Mouse (Mus musculus): ENCODE results near the gene Eaf2. TPM values are rescaled to one million over a fixed set of nuclear protein-coding genes. Genes with fewer than 3 reads are reported as not detected.

The Eaf2 gene
- polyA plus RNA-seq (2014; fragmentation: Nextera tagmentation; extraction: Ambion mirVana) = 0.86 and 1.9 TPM in 2 replicates

GRCm38 (mm10) chr16:36874583-36875275 is at the start of gene Eaf2, which contains the start of gene Golgb1:
Gene Eaf2 (minus strand): TSS chr16:36875003.
Gene Golgb1 (plus strand): TSS chr16:36875140.
- peaks cover 5% of the 10 kb centered on the region for H3K36me3 ChIP-seq (ENCODE audit: control insufficient read depth, insufficient read depth, low read length)
- H3K4me1 ChIP-seq (ENCODE audit: control insufficient read depth, insufficient read depth, low read length) = peaks cover 10% of the 10 kb centered on the region; the same call in 1 of the 2 replicates
- H3K9ac ChIP-seq (ENCODE audit: low read length) = peak within 1 kb of the TSS; percentile 76
- DNase-seq (ENCODE audit: low spot score, missing footprints) (peak; percentile 99), ATAC-seq (ENCODE audit: low FRiP score) (peak; percentile 100)
- peak within 1 kb of the TSS; percentile 35; the same call in 1 of the 2 replicates for H3K27ac ChIP-seq (ENCODE audit: low read depth, low read length)
- H3K4me3 ChIP-seq (ENCODE audit: low read depth, low read length) = peak within 1 kb of the TSS; percentile 91
- H3K9me3 ChIP-seq (ENCODE audit: control insufficient read depth, low read length) = no peaks in the 10 kb centered on the region
- under 1% methylated on average over 43 of the region's 43 CpGs for whole genome bisulfite sequencing
- no peaks in the 10 kb centered on the region for H3K27me3 ChIP-seq (ENCODE audit: control insufficient read depth, insufficient read depth, low read length)
- H3K4me2 ChIP-seq = peak within 1 kb of the TSS; percentile 73

- peaks cover 13% of the 10 kb centered on the region; the same call in 1 of the 2 replicates for H3K36me3 ChIP-seq (ENCODE audit: control insufficient read depth, insufficient read depth, low read length)
- 96% methylated on average over 8 of the region's 8 CpGs for WGBS
Measured at GRCm38 (mm10) chr16:36924312-36924711, 49.5 kb upstream of the Eaf2 start.

GRCm38 (mm10) chr16:36921980-36922379 is 47.2 kb upstream of the Eaf2 start:
- peaks cover 13% of the 10 kb centered on the region; the same call in 1 of the 2 replicates for H3K36me3 ChIP-seq (ENCODE audit: control insufficient read depth, insufficient read depth, low read length)
- H3K9me3 ChIP-seq (ENCODE audit: control insufficient read depth, low read length) = no peaks in the 10 kb centered on the region
- no peaks in the 10 kb centered on the region for H3K4me1 ChIP-seq (ENCODE audit: control insufficient read depth, insufficient read depth, low read length)
- H3K9ac ChIP-seq (ENCODE audit: low read length) = no peak overlapping the region
- DNase-seq (ENCODE audit: low spot score, missing footprints) (no peak), ATAC-seq (ENCODE audit: low FRiP score) (no peak)
- WGBS = 88% methylated on average over 6 of the region's 6 CpGs
- no peaks in the 10 kb centered on the region for H3K27me3 ChIP-seq (ENCODE audit: control insufficient read depth, insufficient read depth, low read length)
- no peak overlapping the region for H3K4me3 ChIP-seq (ENCODE audit: low read depth, low read length)
- no peak overlapping the region for H3K4me2 ChIP-seq
- H3K27ac ChIP-seq (ENCODE audit: low read depth, low read length) = no peak overlapping the region

More at GRCm38 (mm10) chr16:36924312-36924711, 49.5 kb upstream of the Eaf2 start:
- H3K9ac ChIP-seq (ENCODE audit: low read length) = no peak overlapping the region
- H3K9me3 ChIP-seq (ENCODE audit: control insufficient read depth, low read length) = no peaks in the 10 kb centered on the region
- H3K4me2 ChIP-seq = no peak overlapping the region
- H3K27me3 ChIP-seq (ENCODE audit: control insufficient read depth, insufficient read depth, low read length) = no peaks in the 10 kb centered on the region
- ATAC-seq (ENCODE audit: low FRiP score) (no peak), DNase-seq (ENCODE audit: low spot score, missing footprints) (no peak)
- H3K27ac ChIP-seq (ENCODE audit: low read depth, low read length) = no peak overlapping the region
- H3K4me3 ChIP-seq (ENCODE audit: low read depth, low read length) = no peak overlapping the region
- H3K4me1 ChIP-seq (ENCODE audit: control insufficient read depth, insufficient read depth, low read length) = no peaks in the 10 kb centered on the region

GRCm38 (mm10) chr16:36921067-36921613 is 46.3 kb upstream of the Eaf2 start:
- H3K4me1 ChIP-seq (ENCODE audit: control insufficient read depth, insufficient read depth, low read length) = no peaks in the 10 kb centered on the region
- no peak overlapping the region for H3K9ac ChIP-seq (ENCODE audit: low read length)
- no peak overlapping the region for H3K4me3 ChIP-seq (ENCODE audit: low read depth, low read length)
- H3K27me3 ChIP-seq (ENCODE audit: control insufficient read depth, insufficient read depth, low read length) = no peaks in the 10 kb centered on the region
- no peaks in the 10 kb centered on the region for H3K9me3 ChIP-seq (ENCODE audit: control insufficient read depth, low read length)
- no peak overlapping the region for H3K4me2 ChIP-seq
- 89% methylated on average over 8 of the region's 8 CpGs for WGBS
- no peak overlapping the region for H3K27ac ChIP-seq (ENCODE audit: low read depth, low read length)
- peaks cover 10% of the 10 kb centered on the region; the same call in 1 of the 2 replicates for H3K36me3 ChIP-seq (ENCODE audit: control insufficient read depth, insufficient read depth, low read length)
- ATAC-seq (ENCODE audit: low FRiP score) (no peak), DNase-seq (ENCODE audit: low spot score, missing footprints) (no peak)

GRCm38 (mm10) chr16:36920410-36920809 is 45.6 kb upstream of the Eaf2 start:
- Histone ChIP-seq H3K9ac (ENCODE audit: low read length) (no peak overlapping the region), H3K36me3 (ENCODE audit: control insufficient read depth, insufficient read depth, low read length) (peaks cover 14% of the 10 kb centered on the region; the same call in 1 of the 2 replicates), H3K4me3 (ENCODE audit: low read depth, low read length) (no peak overlapping the region), H3K9me3 (ENCODE audit: control insufficient read depth, low read length) (no peaks in the 10 kb centered on the region), H3K4me1 (ENCODE audit: control insufficient read depth, insufficient read depth, low read length) (no peaks in the 10 kb centered on the region), H3K27me3 (ENCODE audit: control insufficient read depth, insufficient read depth, low read length) (no peaks in the 10 kb centered on the region), H3K27ac (ENCODE audit: low read depth, low read length) (no peak overlapping the region), H3K4me2 (no peak overlapping the region)
- WGBS = 86% methylated on average over 3 of the region's 3 CpGs
- no peak for DNase-seq (ENCODE audit: low spot score, missing footprints)
- no peak for ATAC-seq (ENCODE audit: low FRiP score)

GRCm38 (mm10) chr16:36918505-36918904 is 43.7 kb upstream of the Eaf2 start:
- no peak overlapping the region for H3K9ac ChIP-seq (ENCODE audit: low read length)
- ATAC-seq (ENCODE audit: low FRiP score) = no peak
- H3K36me3 ChIP-seq (ENCODE audit: control insufficient read depth, insufficient read depth, low read length) = peaks cover 20% of the 10 kb centered on the region; the same call in 1 of the 2 replicates
- DNase-seq (ENCODE audit: low spot score, missing footprints) = no peak
- 95% methylated on average over 10 of the region's 10 CpGs for WGBS
- no peak overlapping the region for H3K4me3 ChIP-seq (ENCODE audit: low read depth, low read length)
- H3K9me3 ChIP-seq (ENCODE audit: control insufficient read depth, low read length) = no peaks in the 10 kb centered on the region
- H3K4me1 ChIP-seq (ENCODE audit: control insufficient read depth, insufficient read depth, low read length) = no peaks in the 10 kb centered on the region
- no peak overlapping the region for H3K4me2 ChIP-seq
- no peaks in the 10 kb centered on the region for H3K27me3 ChIP-seq (ENCODE audit: control insufficient read depth, insufficient read depth, low read length)
- no peak overlapping the region for H3K27ac ChIP-seq (ENCODE audit: low read depth, low read length)

- Histone ChIP-seq H3K4me1 (ENCODE audit: control insufficient read depth, insufficient read depth, low read length) (no peaks in the 10 kb centered on the region), H3K4me3 (ENCODE audit: low read depth, low read length) (no peak overlapping the region), H3K9me3 (ENCODE audit: control insufficient read depth, low read length) (no peaks in the 10 kb centered on the region), H3K4me2 (no peak overlapping the region), H3K27ac (ENCODE audit: low read depth, low read length) (no peak overlapping the region), H3K36me3 (ENCODE audit: control insufficient read depth, insufficient read depth, low read length) (peaks cover 14% of the 10 kb centered on the region; the same call in 1 of the 2 replicates), H3K9ac (ENCODE audit: low read length) (no peak overlapping the region), H3K27me3 (ENCODE audit: control insufficient read depth, insufficient read depth, low read length) (no peaks in the 10 kb centered on the region)
- no peak for ATAC-seq (ENCODE audit: low FRiP score)
- no peak for DNase-seq (ENCODE audit: low spot score, missing footprints)
- 94% methylated on average over 5 of the region's 5 CpGs for WGBS
Measured at GRCm38 (mm10) chr16:36914195-36914594, 39.4 kb upstream of the Eaf2 start.

GRCm38 (mm10) chr16:36912311-36912710 is 37.5 kb upstream of the Eaf2 start:
- Histone ChIP-seq H3K36me3 (ENCODE audit: control insufficient read depth, insufficient read depth, low read length) (peaks cover 10% of the 10 kb centered on the region; the same call in 1 of the 2 replicates), H3K27me3 (ENCODE audit: control insufficient read depth, insufficient read depth, low read length) (no peaks in the 10 kb centered on the region), H3K9ac (ENCODE audit: low read length) (no peak overlapping the region), H3K4me2 (no peak overlapping the region), H3K4me3 (ENCODE audit: low read depth, low read length) (no peak overlapping the region), H3K27ac (ENCODE audit: low read depth, low read length) (no peak overlapping the region), H3K4me1 (ENCODE audit: control insufficient read depth, insufficient read depth, low read length) (no peaks in the 10 kb centered on the region), H3K9me3 (ENCODE audit: control insufficient read depth, low read length) (no peaks in the 10 kb centered on the region)
- 93% methylated on average over 13 of the region's 13 CpGs for WGBS
- DNase-seq (ENCODE audit: low spot score, missing footprints) = no peak
- ATAC-seq (ENCODE audit: low FRiP score) = no peak

GRCm38 (mm10) chr16:36911909-36912308 is 37.1 kb upstream of the Eaf2 start:
- no peak overlapping the region for H3K27ac ChIP-seq (ENCODE audit: low read depth, low read length)
- 93% methylated on average over 10 of the region's 10 CpGs for WGBS
- H3K4me3 ChIP-seq (ENCODE audit: low read depth, low read length) = no peak overlapping the region
- no peaks in the 10 kb centered on the region for H3K27me3 ChIP-seq (ENCODE audit: control insufficient read depth, insufficient read depth, low read length)
- no peaks in the 10 kb centered on the region for H3K4me1 ChIP-seq (ENCODE audit: control insufficient read depth, insufficient read depth, low read length)
- H3K9ac ChIP-seq (ENCODE audit: low read length) = no peak overlapping the region
- peaks cover 10% of the 10 kb centered on the region; the same call in 1 of the 2 replicates for H3K36me3 ChIP-seq (ENCODE audit: control insufficient read depth, insufficient read depth, low read length)
- ATAC-seq (ENCODE audit: low FRiP score) (no peak), DNase-seq (ENCODE audit: low spot score, missing footprints) (no peak)
- H3K9me3 ChIP-seq (ENCODE audit: control insufficient read depth, low read length) = no peaks in the 10 kb centered on the region
- H3K4me2 ChIP-seq = no peak overlapping the region
